Mouse (Mus musculus) embryonic facial prominence, embryonic 12.5 days (tissue): ENCODE measurements around the gene Fem1a. TPM values are rescaled to one million over a fixed set of nuclear protein-coding genes. Genes with fewer than 3 reads are reported as not detected.

Experiments used
- ATAC-seq: fragments of 200-750 bp; cut with Nextera tagmentation; 2 replicates; pipeline ENCODE4 v1.8.0; 2017; ENCODE audit not compliant: insufficient number of reproducible peaks, insufficient read depth, low FRiP score, low TSS enrichment
- H3K27ac ChIP-seq: fragments of 300-500 bp; sonication (generic); 2 replicates; pipeline ENCODE4 v1.5.1; 2016; ENCODE audit warnings: mild to moderate bottlenecking
- H3K27me3 ChIP-seq: fragments of 300-500 bp; sonication (generic); 2 replicates; pipeline ENCODE4 v1.6.1; 2016; ENCODE audit warnings: mild to moderate bottlenecking, moderate library complexity
- H3K36me3 ChIP-seq: fragments of 300-500 bp; sonication (generic); 2 replicates; pipeline ENCODE4 v1.6.1; 2016; ENCODE audit warnings: mild to moderate bottlenecking
- H3K4me1 ChIP-seq: fragments of 300-500 bp; sonication (generic); 2 replicates; pipeline ENCODE4 v1.6.1; 2016
- H3K4me2 ChIP-seq: fragments of 300-500 bp; sonication (generic); replicated peaks from 2 replicates; pipeline ENCODE4 v1.6.1; 2016; ENCODE audit warnings: mild to moderate bottlenecking, moderate library complexity
- H3K4me3 ChIP-seq: fragments of 300-500 bp; sonication (generic); 2 replicates; pipeline ENCODE4 v1.5.1; 2016; ENCODE audit warnings: mild to moderate bottlenecking
- H3K9ac ChIP-seq: fragments of 300-500 bp; sonication (generic); 2 replicates; pipeline ENCODE4 v1.6.1; 2016; ENCODE audit warnings: mild to moderate bottlenecking, moderate library complexity
- H3K9me3 ChIP-seq: fragments of 300-500 bp; sonication (generic); 2 replicates; pipeline ENCODE4 v1.6.1; 2016; ENCODE audit warnings: mild to moderate bottlenecking, moderate library complexity
- WGBS: fragments of 180-500 bp; shearing (Covaris S2); methylation state at CpG from one replicate; pipeline ENCODE4 v1.1.7; 2016; 5-methylcytosine and 5-hydroxymethylcytosine counted together
- polyA plus RNA-seq: library from polyadenylated mRNA; unstranded; fragments of >200 nt; fragmentation: Nextera tagmentation; extraction: Ambion mirVana; gene quantifications from 2 replicates; pipeline ENCODE4 v1.2.1, GENCODE M21; 2016

Gene Fem1a
- polyA plus RNA-seq, 1 experiment from 2014 or later = 15.3 TPM

GRCm38 (mm10) chr17:56282802-56283201, 26.2 kb downstream of the Fem1a start:
- 73% methylated on average over 4 of the region's 4 CpGs for WGBS
- H3K27ac ChIP-seq = no peak overlapping the region
- H3K9me3 ChIP-seq = no peaks in the 10 kb centered on the region
- H3K9ac ChIP-seq = no peak overlapping the region
- H3K27me3 ChIP-seq = no peaks in the 10 kb centered on the region
- H3K36me3 ChIP-seq = peaks cover 63% of the 10 kb centered on the region
- H3K4me3 ChIP-seq = no peak overlapping the region
- peaks cover 7% of the 10 kb centered on the region for H3K4me1 ChIP-seq
- no peak overlapping the region for H3K4me2 ChIP-seq
- no peak for ATAC-seq

DNA sequence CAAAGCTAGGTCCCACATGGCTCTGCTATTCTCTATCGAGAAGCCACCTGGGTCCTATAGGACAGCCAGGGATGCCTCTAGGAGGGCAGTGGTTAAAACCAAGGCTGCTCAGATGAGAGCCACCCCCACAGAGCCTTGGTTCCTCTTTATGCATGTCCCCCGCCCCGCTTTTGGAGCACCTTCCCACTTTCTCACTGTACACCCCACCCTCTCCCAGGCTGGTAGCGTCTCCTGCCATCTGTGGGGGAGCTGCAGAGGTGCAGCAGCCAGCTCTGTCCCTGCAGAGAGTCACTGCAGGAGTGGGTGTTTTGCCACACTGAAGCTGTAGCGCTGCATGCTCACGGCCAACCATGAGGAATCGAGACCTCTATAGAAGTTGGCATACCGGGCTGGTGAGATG, 26.7 kb downstream of the Fem1a start:
- H3K27ac ChIP-seq = no peak overlapping the region
- ATAC-seq = no peak
- 90% methylated on average over 8 of the region's 8 CpGs for WGBS
- H3K36me3 ChIP-seq = peaks cover 63% of the 10 kb centered on the region
- no peak overlapping the region for H3K4me2 ChIP-seq
- H3K9ac ChIP-seq = no peak overlapping the region
- H3K27me3 ChIP-seq = no peaks in the 10 kb centered on the region
- peaks cover 12% of the 10 kb centered on the region for H3K4me1 ChIP-seq
- H3K9me3 ChIP-seq = no peaks in the 10 kb centered on the region
- no peak overlapping the region for H3K4me3 ChIP-seq

DNA sequence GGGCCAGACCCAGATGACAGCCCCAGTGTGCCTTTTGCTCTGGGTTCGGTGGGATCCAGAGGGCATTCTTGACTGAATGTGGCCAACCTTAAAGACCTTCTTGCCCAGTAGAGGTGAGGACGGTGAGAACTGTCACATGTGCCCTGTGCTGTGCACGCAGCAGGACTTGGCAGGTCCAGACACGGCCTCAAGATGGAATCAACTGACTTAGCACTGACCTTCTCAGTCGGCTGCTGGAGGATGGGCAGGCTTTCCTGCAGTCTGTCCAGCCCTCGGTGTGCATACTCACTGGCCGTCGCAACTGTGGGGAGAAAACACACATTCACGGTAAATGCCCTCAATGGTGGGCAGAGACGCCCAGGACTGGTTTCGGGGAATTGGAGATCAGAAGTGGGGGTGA, 29.4 kb downstream of the Fem1a start:
- Histone ChIP-seq H3K4me1 (peaks cover 22% of the 10 kb centered on the region), H3K4me3 (no peak overlapping the region), H3K36me3 (peaks cover 47% of the 10 kb centered on the region), H3K9ac (no peak overlapping the region), H3K4me2 (no peak overlapping the region), H3K27ac (no peak overlapping the region), H3K27me3 (no peaks in the 10 kb centered on the region), H3K9me3 (no peaks in the 10 kb centered on the region)
- WGBS = 92% methylated on average over 11 of the region's 11 CpGs
- no peak for ATAC-seq

GRCm38 (mm10) chr17:56287830-56288229, 31.2 kb downstream of the Fem1a start:
- Histone ChIP-seq H3K4me3 (no peak overlapping the region), H3K27me3 (no peaks in the 10 kb centered on the region), H3K27ac (peak overlapping the region; percentile 32), H3K9ac (no peak overlapping the region), H3K9me3 (no peaks in the 10 kb centered on the region), H3K4me2 (peak overlapping the region; percentile 27), H3K36me3 (peaks cover 34% of the 10 kb centered on the region), H3K4me1 (peaks cover 27% of the 10 kb centered on the region)
- ATAC-seq = no peak
- 59% methylated on average over 3 of the region's 3 CpGs for WGBS

GRCm38 (mm10) chr17:56288866-56289265, 32.3 kb downstream of the Fem1a start:
- H3K27ac ChIP-seq = peak overlapping the region; percentile 96
- peak overlapping the region; percentile 63 for H3K9ac ChIP-seq
- peak overlapping the region; percentile 53 for H3K4me3 ChIP-seq
- no peak for ATAC-seq
- no peaks in the 10 kb centered on the region for H3K9me3 ChIP-seq
- H3K36me3 ChIP-seq = peaks cover 29% of the 10 kb centered on the region
- H3K4me1 ChIP-seq = peaks cover 27% of the 10 kb centered on the region
- 29% methylated on average over 3 of the region's 3 CpGs for WGBS
- peak overlapping the region; percentile 76 for H3K4me2 ChIP-seq
- H3K27me3 ChIP-seq = no peaks in the 10 kb centered on the region

- H3K27me3 ChIP-seq = no peaks in the 10 kb centered on the region
- peak overlapping the region; percentile 96 for H3K27ac ChIP-seq
- peak; percentile 8 for ATAC-seq
- no peaks in the 10 kb centered on the region for H3K9me3 ChIP-seq
- WGBS = under 1% methylated on average over 23 of the region's 23 CpGs
- peaks cover 27% of the 10 kb centered on the region for H3K4me1 ChIP-seq
- H3K36me3 ChIP-seq = peaks cover 23% of the 10 kb centered on the region
- H3K4me3 ChIP-seq = peak overlapping the region; percentile 53
- peak overlapping the region; percentile 76 for H3K4me2 ChIP-seq
- peak overlapping the region; percentile 63 for H3K9ac ChIP-seq
These were observed 33.0 kb downstream of the Fem1a start for GRCm38 (mm10) chr17:56289371-56290331.

- Histone ChIP-seq H3K27ac (peak overlapping the region; percentile 96), H3K9me3 (no peaks in the 10 kb centered on the region), H3K27me3 (no peaks in the 10 kb centered on the region), H3K9ac (peak overlapping the region; percentile 63), H3K36me3 (peaks cover 14% of the 10 kb centered on the region), H3K4me2 (peak overlapping the region; percentile 76), H3K4me1 (peaks cover 27% of the 10 kb centered on the region), H3K4me3 (peak overlapping the region; percentile 53)
- 2% methylated on average over 17 of the region's 17 CpGs for WGBS
- peak; percentile 82 for ATAC-seq
These were observed 34.0 kb downstream of the Fem1a start for GRCm38 (mm10) chr17:56290388-56291170.

DNA sequence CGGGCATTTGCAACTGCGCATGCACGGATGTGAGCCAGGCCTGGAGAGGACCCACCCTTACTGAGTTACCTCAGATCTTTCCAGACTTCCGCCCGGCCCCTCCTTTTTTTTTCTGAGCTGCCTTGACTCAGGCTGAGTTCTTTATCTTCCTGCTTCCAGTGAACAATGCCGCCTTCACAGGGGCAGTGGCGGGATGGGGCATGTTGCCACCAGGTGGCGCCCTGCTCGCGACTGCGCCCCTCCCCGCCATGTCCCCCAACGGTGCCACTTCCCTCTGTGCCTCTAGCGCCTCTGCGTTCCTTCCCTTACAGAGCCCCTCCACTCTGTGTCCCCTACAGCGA, 34.5 kb downstream of the Fem1a start:
- Histone ChIP-seq H3K9me3 (no peaks in the 10 kb centered on the region), H3K27ac (peak overlapping the region; percentile 96), H3K9ac (peak overlapping the region; percentile 50), H3K27me3 (no peaks in the 10 kb centered on the region), H3K4me3 (peak overlapping the region; percentile 53; the same call in 1 of the 2 replicates), H3K4me2 (peak overlapping the region; percentile 76), H3K4me1 (peaks cover 27% of the 10 kb centered on the region), H3K36me3 (peaks cover 8% of the 10 kb centered on the region)
- peak; percentile 86 for ATAC-seq
- WGBS = 3% methylated on average over 16 of the region's 16 CpGs

GRCm38 (mm10) chr17:56291826-56292475, 35.3 kb downstream of the Fem1a start:
- H3K9ac ChIP-seq = no peak overlapping the region
- H3K36me3 ChIP-seq = 0 out of 2 replicates have a peak, but pooled peaks cover 3% of the 10 kb centered on the region
- peak overlapping the region; percentile 96; the same call in 1 of the 2 replicates for H3K27ac ChIP-seq
- H3K4me1 ChIP-seq = peaks cover 27% of the 10 kb centered on the region
- no peak overlapping the region for H3K4me3 ChIP-seq
- 67% methylated on average over 7 of the region's 7 CpGs for WGBS
- no peak for ATAC-seq
- no peaks in the 10 kb centered on the region for H3K27me3 ChIP-seq
- peak overlapping the region; percentile 76 for H3K4me2 ChIP-seq
- H3K9me3 ChIP-seq = no peaks in the 10 kb centered on the region

DNA sequence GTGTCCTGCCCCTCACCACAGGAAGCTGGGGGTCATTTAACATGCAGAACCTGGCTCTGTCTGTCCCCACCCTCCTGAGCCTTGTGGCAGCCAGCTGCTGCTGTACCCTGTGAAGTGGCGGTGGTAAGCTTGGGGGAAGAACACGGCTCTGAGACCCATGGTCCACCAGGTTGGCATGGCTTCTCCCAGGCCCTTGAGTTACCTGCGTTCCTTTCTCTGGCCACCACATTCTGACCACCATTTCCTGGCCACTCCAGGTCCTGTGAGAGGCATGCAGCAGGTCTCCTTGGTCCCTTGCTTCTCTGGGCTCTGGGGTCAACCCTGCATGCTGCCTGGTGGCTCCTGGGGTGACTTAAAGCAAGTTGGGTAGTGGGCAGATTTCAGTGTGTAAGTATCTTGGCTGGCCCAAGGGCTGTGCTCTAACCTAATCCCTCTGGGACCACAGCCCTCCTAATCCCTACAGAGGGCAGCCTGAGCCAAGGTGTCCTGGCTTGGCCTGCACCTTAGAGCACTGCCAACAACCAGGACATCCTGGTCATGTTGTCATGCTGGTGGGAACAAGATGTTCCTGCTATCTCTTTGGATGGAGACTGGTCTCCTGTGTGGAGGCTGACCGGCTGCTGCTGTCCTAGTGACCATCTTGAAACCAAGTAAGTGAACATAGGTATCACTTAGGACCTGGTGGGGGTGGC, 36.1 kb downstream of the Fem1a start, which contains the start of gene Plin3:
Plin3 (minus strand) TSS at position 343 of the 692 bp plus-strand sequence.
- H3K36me3 ChIP-seq = no peaks in the 10 kb centered on the region
- 96% methylated on average over 4 of the region's 4 CpGs for WGBS
- H3K4me3 ChIP-seq = no peak within 1 kb of the TSS
- H3K27me3 ChIP-seq = no peaks in the 10 kb centered on the region
- no peak within 1 kb of the TSS for H3K4me2 ChIP-seq
- H3K9me3 ChIP-seq = no peaks in the 10 kb centered on the region
- no peak within 1 kb of the TSS; the same call in 1 of the 2 replicates for H3K27ac ChIP-seq
- ATAC-seq = no peak
- peaks cover 25% of the 10 kb centered on the region for H3K4me1 ChIP-seq
- no peak within 1 kb of the TSS for H3K9ac ChIP-seq

DNA sequence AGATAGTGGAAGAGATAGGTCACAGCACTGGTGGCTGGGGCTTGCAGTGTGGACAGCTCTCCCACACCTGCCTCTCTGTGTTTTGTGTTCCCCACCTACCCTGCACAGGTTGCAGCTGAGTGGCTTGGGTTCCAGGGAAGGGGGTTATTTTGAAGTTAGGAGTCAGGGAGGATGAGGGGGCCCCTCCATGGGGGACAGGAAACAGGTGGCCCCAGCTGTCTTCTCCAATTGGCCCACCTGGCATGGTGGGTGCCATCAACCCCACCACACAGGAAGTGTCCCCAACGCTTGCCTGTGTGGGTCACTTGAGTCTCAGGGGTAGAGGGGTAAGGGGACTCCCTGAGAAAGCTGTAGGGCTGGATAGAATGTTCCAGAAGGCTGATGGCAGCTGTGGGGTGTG, 36.7 kb downstream of the Fem1a start:
- Histone ChIP-seq H3K27ac (no peak overlapping the region), H3K9me3 (no peaks in the 10 kb centered on the region), H3K27me3 (no peaks in the 10 kb centered on the region), H3K4me3 (no peak overlapping the region), H3K4me2 (no peak overlapping the region), H3K9ac (no peak overlapping the region), H3K4me1 (peaks cover 20% of the 10 kb centered on the region), H3K36me3 (no peaks in the 10 kb centered on the region)
- 70% methylated on average over 1 of the region's 1 CpGs for WGBS
- ATAC-seq = no peak
